Mouse (Mus musculus) stomach, embryonic 15.5 days (tissue): ENCODE measurements around the gene Sox11. TPM values are rescaled to one million over a fixed set of nuclear protein-coding genes. Genes with fewer than 3 reads are reported as not detected.

Experiments used
- ATAC-seq: fragments of 200-750 bp; cut with Nextera tagmentation; 2 replicates; pipeline ENCODE4 v1.8.0; 2017; ENCODE audit warnings: low read depth, moderate number of reproducible peaks, moderate TSS enrichment; ENCODE audit not compliant: insufficient read depth, low FRiP score
- H3K27ac ChIP-seq: fragments of 300-500 bp; sonication (generic); 2 replicates; pipeline ENCODE4 v1.5.1; 2015; ENCODE audit warnings: mild to moderate bottlenecking, inconsistent platforms
- H3K27me3 ChIP-seq: fragments of 300-500 bp; sonication (generic); replicated peaks from 2 replicates; pipeline ENCODE4 v1.6.1; 2015; ENCODE audit warnings: inconsistent platforms
- H3K36me3 ChIP-seq: fragments of 300-500 bp; sonication (generic); 2 replicates; pipeline ENCODE4 v1.6.1; 2015; ENCODE audit warnings: inconsistent platforms
- H3K4me1 ChIP-seq: fragments of 300-500 bp; sonication (generic); 2 replicates; pipeline ENCODE4 v1.6.1; 2015; ENCODE audit warnings: inconsistent platforms
- H3K4me2 ChIP-seq: fragments of 300-500 bp; sonication (generic); 2 replicates; pipeline ENCODE4 v1.6.1; 2015; ENCODE audit warnings: mild to moderate bottlenecking, inconsistent platforms
- H3K4me3 ChIP-seq: fragments of 300-500 bp; sonication (generic); replicated peaks from 2 replicates; pipeline ENCODE4 v1.5.1; 2015; ENCODE audit warnings: inconsistent platforms
- H3K9ac ChIP-seq: fragments of 300-500 bp; sonication (generic); 2 replicates; pipeline ENCODE4 v1.6.1; 2015; ENCODE audit warnings: inconsistent platforms
- H3K9me3 ChIP-seq: fragments of 300-500 bp; sonication (generic); 2 replicates; pipeline ENCODE4 v1.6.1; 2016; ENCODE audit warnings: inconsistent platforms
- WGBS: fragments of 180-500 bp; shearing (Covaris S2); methylation state at CpG from one replicate; pipeline ENCODE4 v1.1.7; 2015; 5-methylcytosine and 5-hydroxymethylcytosine counted together
- polyA plus RNA-seq: library from polyadenylated mRNA; unstranded; fragments of >200 nt; fragmentation: Nextera tagmentation; extraction: Ambion mirVana; gene quantifications from 2 replicates; pipeline ENCODE4 v1.2.1, GENCODE M21; 2015

Sox11 gene
- 30.8 and 35.7 TPM in 2 replicates for polyA plus RNA-seq

- no peaks in the 10 kb centered on the region for H3K36me3 ChIP-seq
- H3K27ac ChIP-seq: peak within 1 kb of the TSS; percentile 95
- ATAC-seq: peak; percentile 13; the same call in 1 of the 2 replicates
- H3K4me3 ChIP-seq: peak within 1 kb of the TSS; percentile 78
- no peaks in the 10 kb centered on the region for H3K4me1 ChIP-seq
- H3K27me3 ChIP-seq: no peaks in the 10 kb centered on the region
- H3K4me2 ChIP-seq: peak within 1 kb of the TSS; percentile 89
- no peaks in the 10 kb centered on the region for H3K9me3 ChIP-seq
- 0% methylated on average over 77 of the region's 95 CpGs for WGBS
- H3K9ac ChIP-seq: peak within 1 kb of the TSS; percentile 68
Measured at GRCm38 (mm10) chr12:27341871-27342690, at the start of gene Sox11. TSS of gene Sox11 (minus strand) at chr12:27342574.

- Histone ChIP-seq H3K27me3 (no peaks in the 10 kb centered on the region), H3K27ac (no peak overlapping the region), H3K9me3 (no peaks in the 10 kb centered on the region), H3K4me1 (peaks cover 3% of the 10 kb centered on the region; the same call in 1 of the 2 replicates), H3K4me2 (no peak overlapping the region), H3K36me3 (no peaks in the 10 kb centered on the region), H3K9ac (no peak overlapping the region), H3K4me3 (no peak overlapping the region)
- 28% methylated on average over 7 of the region's 7 CpGs for WGBS
- no peak for ATAC-seq
Measured at GRCm38 (mm10) chr12:27391652-27392305, 49.4 kb upstream of the Sox11 start.

- Histone ChIP-seq H3K9me3 (no peaks in the 10 kb centered on the region), H3K27me3 (no peaks in the 10 kb centered on the region), H3K4me2 (no peak overlapping the region), H3K36me3 (no peaks in the 10 kb centered on the region), H3K9ac (no peak overlapping the region), H3K27ac (no peak overlapping the region), H3K4me1 (peaks cover 3% of the 10 kb centered on the region; the same call in 1 of the 2 replicates), H3K4me3 (no peak overlapping the region)
- WGBS: 49% methylated on average over 3 of the region's 3 CpGs
- ATAC-seq: no peak
Measured at GRCm38 (mm10) chr12:27390439-27390838, 48.1 kb upstream of the Sox11 start.

- Histone ChIP-seq H3K9ac (no peak overlapping the region), H3K27ac (no peak overlapping the region), H3K9me3 (no peaks in the 10 kb centered on the region), H3K4me1 (peaks cover 3% of the 10 kb centered on the region; the same call in 1 of the 2 replicates), H3K4me2 (no peak overlapping the region), H3K4me3 (no peak overlapping the region), H3K27me3 (no peaks in the 10 kb centered on the region), H3K36me3 (no peaks in the 10 kb centered on the region)
- no peak for ATAC-seq
Measured at GRCm38 (mm10) chr12:27389429-27389828, 47.1 kb upstream of the Sox11 start.

- H3K9me3 ChIP-seq: no peaks in the 10 kb centered on the region
- H3K4me1 ChIP-seq: no peaks in the 10 kb centered on the region
- ATAC-seq: no peak
- no peaks in the 10 kb centered on the region for H3K36me3 ChIP-seq
- no peak overlapping the region for H3K4me2 ChIP-seq
- H3K27me3 ChIP-seq: no peaks in the 10 kb centered on the region
- WGBS: 64% methylated on average over 3 of the region's 3 CpGs
- H3K9ac ChIP-seq: no peak overlapping the region
- no peak overlapping the region for H3K27ac ChIP-seq
- H3K4me3 ChIP-seq: no peak overlapping the region
Measured at GRCm38 (mm10) chr12:27372505-27372904, 30.1 kb upstream of the Sox11 start.

GRCm38 (mm10) chr12:27370756-27371155, 28.4 kb upstream of the Sox11 start:
- Histone ChIP-seq H3K27me3 (no peaks in the 10 kb centered on the region), H3K9me3 (no peaks in the 10 kb centered on the region), H3K36me3 (no peaks in the 10 kb centered on the region), H3K4me3 (no peak overlapping the region), H3K4me2 (no peak overlapping the region), H3K4me1 (no peaks in the 10 kb centered on the region), H3K27ac (no peak overlapping the region), H3K9ac (no peak overlapping the region)
- no peak for ATAC-seq
- 75% methylated on average over 2 of the region's 2 CpGs for WGBS

- Histone ChIP-seq H3K4me1 (no peaks in the 10 kb centered on the region), H3K9ac (no peak overlapping the region), H3K27me3 (no peaks in the 10 kb centered on the region), H3K4me2 (no peak overlapping the region), H3K4me3 (no peak overlapping the region), H3K36me3 (no peaks in the 10 kb centered on the region), H3K9me3 (no peaks in the 10 kb centered on the region), H3K27ac (no peak overlapping the region)
- no peak for ATAC-seq
- 78% methylated on average over 2 of the region's 2 CpGs for WGBS
Measured at GRCm38 (mm10) chr12:27367476-27367875, 25.1 kb upstream of the Sox11 start.

- Histone ChIP-seq H3K4me3 (no peak overlapping the region), H3K9ac (no peak overlapping the region), H3K9me3 (no peaks in the 10 kb centered on the region), H3K4me2 (no peak overlapping the region), H3K27me3 (no peaks in the 10 kb centered on the region), H3K27ac (no peak overlapping the region), H3K4me1 (no peaks in the 10 kb centered on the region), H3K36me3 (no peaks in the 10 kb centered on the region)
- 69% methylated on average over 16 of the region's 16 CpGs for WGBS
- no peak for ATAC-seq
Measured at GRCm38 (mm10) chr12:27363840-27364640, 21.7 kb upstream of the Sox11 start.

GRCm38 (mm10) chr12:27357076-27357637, 14.8 kb upstream of the Sox11 start:
- H3K36me3 ChIP-seq: no peaks in the 10 kb centered on the region
- WGBS: 27% methylated on average over 12 of the region's 12 CpGs
- ATAC-seq: peak; percentile 58; the same call in 1 of the 2 replicates
- H3K27ac ChIP-seq: 0 out of 2 replicates have a peak overlapping the region, but pooled peaks have one; percentile 31
- no peaks in the 10 kb centered on the region for H3K9me3 ChIP-seq
- H3K4me1 ChIP-seq: peaks cover 5% of the 10 kb centered on the region; the same call in 1 of the 2 replicates
- no peak overlapping the region for H3K4me3 ChIP-seq
- no peaks in the 10 kb centered on the region for H3K27me3 ChIP-seq
- H3K4me2 ChIP-seq: no peak overlapping the region
- H3K9ac ChIP-seq: no peak overlapping the region

GRCm38 (mm10) chr12:27356571-27356970, 14.2 kb upstream of the Sox11 start:
- ATAC-seq: no peak
- Histone ChIP-seq H3K9ac (no peak overlapping the region), H3K27me3 (no peaks in the 10 kb centered on the region), H3K4me3 (no peak overlapping the region), H3K36me3 (no peaks in the 10 kb centered on the region), H3K27ac (0 out of 2 replicates have a peak overlapping the region, but pooled peaks have one; percentile 31), H3K4me2 (no peak overlapping the region), H3K9me3 (no peaks in the 10 kb centered on the region), H3K4me1 (peaks cover 5% of the 10 kb centered on the region; the same call in 1 of the 2 replicates)
- WGBS: 71% methylated on average over 5 of the region's 5 CpGs

- Histone ChIP-seq H3K27ac (peak overlapping the region; percentile 94), H3K4me3 (peak overlapping the region; percentile 78), H3K27me3 (no peaks in the 10 kb centered on the region), H3K36me3 (no peaks in the 10 kb centered on the region), H3K4me1 (no peaks in the 10 kb centered on the region), H3K9ac (peak overlapping the region; percentile 50; the same call in 1 of the 2 replicates), H3K9me3 (no peaks in the 10 kb centered on the region), H3K4me2 (peak overlapping the region; percentile 89)
- WGBS: 10% methylated on average over 17 of the region's 17 CpGs
- no peak for ATAC-seq
Measured at GRCm38 (mm10) chr12:27343606-27344410, 1.4 kb upstream of the Sox11 start.
